Mouse (Mus musculus): ENCODE measurements around the gene Trim43b.
"Not testable (repeated sequence)": the region's sequence is repeated elsewhere in the genome, so short reads cannot be mapped to it uniquely, and the experiment has no call there.

Gene Trim43b

DNA sequence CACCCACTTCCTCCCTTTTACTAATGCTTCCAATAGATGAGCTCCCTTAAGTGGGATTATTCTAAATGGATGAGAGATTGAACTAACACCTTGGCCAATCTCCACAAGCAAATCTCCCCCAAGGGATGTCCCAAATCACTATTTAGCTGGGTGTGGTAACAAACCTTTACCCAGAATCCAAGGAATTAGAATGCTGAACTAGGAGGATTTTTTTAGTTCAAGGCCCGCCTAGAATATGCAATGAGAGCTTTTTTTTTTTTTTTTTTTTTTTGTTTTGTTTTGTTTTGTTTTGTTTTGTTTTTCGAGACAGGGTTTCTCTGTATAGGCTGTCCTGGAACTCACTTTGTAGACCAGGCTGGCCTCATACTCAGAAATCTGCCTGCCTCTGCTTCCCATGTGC, at the start of gene Trim43b:
TSS of gene Trim43b (minus strand) at position 101 of the 400 bp plus-strand sequence.
- not testable (repeated sequence) for DNase-seq (ENCODE audit: low spot score)

GRCm38 (mm10) chr9:89104576-89104975, 11.9 kb upstream of the Trim43b start:
- DNase-seq (ENCODE audit: low spot score): not testable (repeated sequence)

GRCm38 (mm10) chr9:89086746-89087145, 5.9 kb downstream of the Trim43b start:
- not testable (repeated sequence) for DNase-seq (ENCODE audit: low spot score)

DNA sequence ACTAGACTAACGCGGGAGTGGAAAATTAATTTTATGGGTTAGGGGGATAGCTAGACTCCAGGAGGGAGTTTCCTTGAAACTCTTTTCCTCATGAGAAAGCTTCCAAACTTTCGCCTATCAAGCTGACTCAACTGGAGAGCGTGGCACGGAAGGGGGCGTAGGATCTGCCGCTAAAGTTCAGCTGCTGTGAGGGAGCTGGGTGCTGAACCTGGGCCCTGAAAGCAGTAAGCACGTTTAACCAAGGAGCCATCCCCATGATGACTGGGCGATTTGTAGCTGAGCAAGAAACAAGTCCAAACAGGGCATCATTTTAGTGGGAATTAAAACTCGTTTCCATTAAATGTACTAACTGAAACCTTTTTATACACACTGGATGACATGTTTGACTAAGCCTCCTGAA, 13.0 kb downstream of the Trim43b start:
- not testable (repeated sequence) for DNase-seq (ENCODE audit: low spot score)

DNA sequence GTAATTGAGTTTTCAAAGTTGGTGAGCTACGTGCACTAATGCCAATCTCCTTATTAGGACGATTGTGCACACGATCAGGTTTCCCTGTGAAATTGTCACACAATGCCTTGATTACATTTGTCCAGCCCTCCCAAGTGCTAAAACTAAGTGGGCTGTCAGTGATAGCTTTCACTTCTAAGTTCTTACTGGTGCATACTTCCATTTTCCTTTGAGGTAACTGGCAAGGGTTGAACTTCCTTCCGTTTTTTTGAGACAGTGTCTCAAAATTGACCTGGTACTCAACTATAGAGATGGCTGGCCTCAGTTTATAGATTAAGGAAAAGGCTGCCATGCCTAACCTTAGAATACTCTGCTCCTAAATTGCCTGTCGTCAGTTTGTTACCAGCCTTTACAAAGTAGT, 16.1 kb downstream of the Trim43b start:
- not testable (repeated sequence) for DNase-seq (ENCODE audit: low spot score)

- DNase-seq (ENCODE audit: low spot score): not testable (repeated sequence)
Measured at GRCm38 (mm10) chr9:89067143-89067501, 25.5 kb downstream of the Trim43b start.

- DNase-seq (ENCODE audit: low spot score): peak; percentile 56
Measured at GRCm38 (mm10) chr9:89066378-89067142, 26.1 kb downstream of the Trim43b start.
